Mouse (Mus musculus): ENCODE data around the gene Rab14.

GRCm38 (mm10) chr2:35161846-35162488 is 39.0 kb downstream of the Rab14 start:
- TF ChIP-seq POLR2A (IDR thresholded peaks at IDR 0.05; ENCODE audit: control insufficient read depth, extremely low read depth, insufficient read depth, low read length, poor library complexity): no peak
- no peak for TF ChIP-seq CTCF (IDR thresholded peaks at IDR 0.05; ENCODE audit: borderline replicate concordance, control insufficient read depth, extremely low read depth, insufficient read depth, low read length, poor library complexity)

Data from thymus, adult 2 months (tissue).